Mouse (Mus musculus): Measurements from ENCODE around the gene Nubp2. TPM values are rescaled to one million over a fixed set of nuclear protein-coding genes. Genes with fewer than 3 reads are reported as not detected.

Gene Nubp2
- total and polyA plus RNA-seq, 3 experiments: 46.9 to 103 (median 92.9) TPM

DNA sequence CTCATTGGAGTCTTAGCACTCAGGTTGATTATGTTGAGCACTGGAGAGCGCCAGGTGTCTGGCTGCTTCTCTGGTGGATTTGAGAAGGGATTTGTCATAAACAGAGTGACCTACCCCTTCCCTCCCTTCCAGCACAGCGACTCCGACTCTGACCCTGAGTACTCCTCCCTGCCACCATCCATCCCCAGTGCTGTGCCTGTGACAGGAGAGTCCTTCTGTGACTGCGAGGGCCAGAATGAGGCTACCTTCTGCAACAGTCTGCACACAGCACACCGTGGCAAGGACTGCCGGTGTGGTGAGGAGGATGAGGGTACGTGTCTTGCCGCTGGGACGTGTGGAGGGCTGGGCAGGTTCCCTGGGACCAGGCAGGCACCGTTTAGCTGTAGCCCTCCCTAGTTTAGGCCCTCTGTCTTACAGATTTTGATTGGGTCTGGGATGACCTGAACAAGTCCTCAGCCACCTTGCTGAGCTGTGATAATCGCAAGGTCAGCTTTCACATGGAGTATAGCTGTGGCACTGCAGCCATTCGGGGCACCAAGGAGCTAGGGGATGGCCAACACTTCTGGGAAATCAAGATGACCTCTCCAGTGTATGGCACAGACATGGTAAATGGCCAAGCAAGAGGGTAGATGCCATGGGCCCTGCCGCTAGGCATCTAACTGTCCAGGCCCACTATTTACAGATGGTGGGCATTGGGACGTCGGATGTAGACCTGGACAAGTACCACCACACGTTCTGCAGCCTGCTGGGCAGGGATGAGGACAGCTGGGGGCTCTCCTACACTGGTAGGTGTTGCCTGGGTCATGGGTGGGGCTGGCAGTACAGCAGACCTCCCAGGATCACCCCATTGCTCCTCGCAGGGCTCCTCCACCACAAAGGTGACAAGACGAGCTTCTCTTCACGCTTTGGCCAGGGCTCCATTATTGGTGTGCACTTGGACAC lies 4.3 kb upstream of the Nubp2 start:
- H3K4me1 ChIP-seq (ENCODE audit: insufficient read depth, low read depth, low read length): peaks cover 67% of the 10 kb centered on the region
- H3K4me3 ChIP-seq (ENCODE audit: low read depth, low read length): peak overlapping the region; percentile 4; the same call in 1 of the 2 replicates
- DNase-seq (ENCODE audit: low spot score) (no peak), ATAC-seq (ENCODE audit: extremely low read depth, insufficient number of reproducible peaks, low FRiP score, poor library complexity, severe bottlenecking) (no peak)
- TF ChIP-seq GATA2 (IDR thresholded peaks at IDR 0.05; ENCODE audit: borderline replicate concordance, low read depth, low read length) (no peak), CTCF (IDR thresholded peaks at IDR 0.05; ENCODE audit: low read depth, low read length) (no peak), POLR2AphosphoS5 (IDR thresholded peaks at IDR 0.05; ENCODE audit: insufficient replicate concordance, low read depth, low read length) (no peak), TAL1 (conservative IDR thresholded peaks at IDR 0.05; ENCODE audit: low read depth, low read length) (no peak), GATA1 (IDR thresholded peaks at IDR 0.05; ENCODE audit: borderline replicate concordance, low read length) (no peak)
- no peaks in the 10 kb centered on the region for H3K9me3 ChIP-seq (replicated peaks)
- peaks cover 68% of the 10 kb centered on the region for H3K36me3 ChIP-seq (replicated peaks)
- no peaks in the 10 kb centered on the region for H3K27me3 ChIP-seq (ENCODE audit: insufficient read depth, low read length)

DNA sequence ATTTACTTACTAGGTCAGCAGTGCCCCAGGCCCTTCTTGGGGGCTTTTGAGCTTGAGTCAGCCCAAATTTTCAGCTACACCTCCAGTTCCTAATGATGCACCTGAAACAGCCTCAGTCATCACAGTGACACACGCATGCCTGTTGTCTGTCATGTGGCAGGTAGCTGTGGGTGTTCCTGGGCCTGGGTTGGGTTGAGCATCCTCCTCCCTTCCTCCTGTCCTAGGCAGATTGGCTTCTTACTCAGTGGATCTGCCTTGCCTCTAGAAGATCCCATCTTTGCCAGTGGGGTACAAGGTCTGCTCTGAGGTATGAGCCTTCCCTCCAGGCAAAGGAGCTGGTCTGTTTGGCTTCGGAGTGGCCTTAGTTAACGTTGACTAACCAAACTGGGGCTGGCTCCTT lies 2.7 kb upstream of the Nubp2 start:
- ATAC-seq (ENCODE audit: extremely low read depth, insufficient number of reproducible peaks, low FRiP score, poor library complexity, severe bottlenecking) (no peak), DNase-seq (ENCODE audit: low spot score) (no peak)
- Histone ChIP-seq H3K4me3 (ENCODE audit: low read depth, low read length) (no peak overlapping the region), H3K9me3 (replicated peaks) (no peaks in the 10 kb centered on the region), H3K4me1 (ENCODE audit: insufficient read depth, low read depth, low read length) (peaks cover 74% of the 10 kb centered on the region), H3K27me3 (ENCODE audit: insufficient read depth, low read length) (no peaks in the 10 kb centered on the region), H3K36me3 (replicated peaks) (peaks cover 77% of the 10 kb centered on the region)
- TF ChIP-seq CTCF (IDR thresholded peaks at IDR 0.05; ENCODE audit: low read depth, low read length) (no peak), POLR2AphosphoS5 (IDR thresholded peaks at IDR 0.05; ENCODE audit: insufficient replicate concordance, low read depth, low read length) (peak; percentile 78; the same call in 1 of the 2 replicates)

DNA sequence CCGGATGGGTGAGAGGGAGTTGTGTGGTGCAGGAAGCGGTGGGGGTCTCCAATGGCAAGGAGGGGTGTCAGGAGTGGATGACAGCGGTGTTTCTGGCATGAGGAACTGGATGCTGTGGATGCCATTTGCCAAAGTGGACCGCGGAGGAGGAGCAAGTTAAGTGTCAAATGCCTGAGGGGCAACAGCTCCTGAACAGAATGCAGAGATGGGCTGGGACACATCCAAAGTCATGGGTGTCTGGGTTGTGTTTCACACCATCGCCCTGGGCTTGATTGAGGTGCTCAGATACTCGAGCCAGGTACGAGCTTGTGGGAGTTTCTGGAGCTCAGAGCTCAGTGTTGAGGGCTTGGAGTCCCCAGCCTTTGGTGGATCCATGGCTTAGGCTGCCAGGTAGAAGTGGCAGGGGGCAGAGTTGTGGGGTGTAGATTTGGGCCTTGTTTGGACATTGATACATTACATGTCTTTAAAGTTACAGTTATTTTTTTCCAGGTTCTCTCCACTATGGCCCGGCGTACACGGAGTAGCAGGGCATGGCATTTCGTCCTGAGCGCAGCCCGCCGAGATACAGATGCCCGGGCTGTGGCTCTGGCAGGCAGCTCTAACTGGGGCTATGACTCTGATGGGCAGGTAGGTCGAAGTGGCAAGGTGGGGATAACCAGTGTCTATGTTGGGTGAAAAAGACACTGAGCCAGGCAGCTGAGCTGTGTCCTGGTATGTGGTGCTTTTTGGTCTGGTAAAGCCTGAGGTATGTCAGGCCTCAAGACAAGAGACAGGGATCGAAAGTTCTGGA lies 1.3 kb upstream of the Nubp2 start:
- Histone ChIP-seq H3K4me1 (ENCODE audit: insufficient read depth, low read depth, low read length) (peaks cover 74% of the 10 kb centered on the region), H3K36me3 (replicated peaks) (peaks cover 77% of the 10 kb centered on the region)

DNA sequence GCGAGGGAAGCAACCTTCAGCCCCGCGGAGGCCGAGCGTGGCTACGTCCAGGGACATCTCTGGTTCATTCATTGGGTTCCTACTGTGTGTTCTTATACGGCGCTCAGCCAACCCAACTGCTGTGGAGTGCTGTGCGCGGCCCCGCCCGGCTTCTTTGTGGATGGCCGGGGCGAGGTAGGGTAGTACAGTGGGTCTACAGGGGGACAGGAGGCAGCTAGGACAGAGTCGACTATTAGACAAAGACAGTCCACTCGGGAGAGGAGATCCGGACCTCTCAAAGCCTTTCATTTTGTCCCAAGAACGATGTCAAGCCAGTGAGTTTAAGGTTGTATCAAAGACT lies 753 bp upstream of the Nubp2 start:
- Histone ChIP-seq H3K4me1 (ENCODE audit: insufficient read depth, low read depth, low read length) (peaks cover 75% of the 10 kb centered on the region), H3K36me3 (replicated peaks) (peaks cover 77% of the 10 kb centered on the region)
- ATAC-seq (ENCODE audit: extremely low read depth, insufficient number of reproducible peaks, low FRiP score, poor library complexity, severe bottlenecking): no peak

More for the DNA sequence above, 1.3 kb upstream of the Nubp2 start:
- no peak for ATAC-seq (ENCODE audit: extremely low read depth, insufficient number of reproducible peaks, low FRiP score, poor library complexity, severe bottlenecking)
- Histone ChIP-seq H3K27me3 (ENCODE audit: insufficient read depth, low read length) (no peaks in the 10 kb centered on the region), H3K4me3 (ENCODE audit: low read depth, low read length) (peak overlapping the region; percentile 95), H3K9me3 (replicated peaks) (no peaks in the 10 kb centered on the region)
- DNase-seq (ENCODE audit: low spot score): peak; percentile 42
- TF ChIP-seq TAL1 (conservative IDR thresholded peaks at IDR 0.05; ENCODE audit: low read depth, low read length): no peak

DNA sequence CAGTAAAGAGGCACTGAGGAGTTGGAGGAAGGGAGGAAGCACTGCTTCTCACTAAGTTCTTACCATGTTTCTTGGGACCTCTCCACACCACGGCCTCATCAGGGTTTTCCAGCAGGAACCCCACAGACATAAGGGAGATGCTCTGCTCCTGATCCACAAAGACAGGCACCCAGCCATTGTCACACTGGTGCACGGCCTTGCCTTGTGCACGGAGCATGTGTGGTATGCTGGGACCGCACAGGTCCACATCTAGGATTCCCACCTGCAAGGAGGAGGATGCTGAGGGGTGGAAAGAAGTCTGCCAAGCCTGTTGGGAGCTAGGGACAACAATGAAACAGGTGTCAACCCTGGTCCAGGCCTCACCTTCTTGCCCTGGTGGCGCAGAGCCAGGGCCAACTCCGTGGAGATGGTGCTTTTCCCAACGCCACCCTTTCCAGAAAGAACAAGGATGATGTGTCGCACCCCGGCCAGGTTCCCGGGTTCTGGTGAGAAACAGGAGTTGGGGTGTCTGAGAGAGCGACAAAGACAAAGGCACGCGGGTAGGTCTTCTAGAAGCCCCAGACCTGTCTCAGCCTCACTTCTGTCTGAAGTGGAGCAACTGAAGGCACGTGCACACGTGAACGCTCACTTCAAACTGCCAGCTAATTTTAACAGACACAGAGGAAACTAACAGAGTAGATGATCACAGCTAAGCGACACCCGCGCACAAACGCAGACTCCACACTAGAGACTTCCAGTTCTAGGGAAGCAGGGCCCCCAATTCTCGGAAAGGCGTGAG lies 604 bp downstream of the Nubp2 start:
- ATAC-seq (ENCODE audit: extremely low read depth, insufficient number of reproducible peaks, low FRiP score, poor library complexity, severe bottlenecking): no peak
- peak overlapping the region; percentile 95 for H3K4me3 ChIP-seq (ENCODE audit: low read depth, low read length)
- no peaks in the 10 kb centered on the region for H3K27me3 ChIP-seq (ENCODE audit: insufficient read depth, low read length)
- peaks cover 69% of the 10 kb centered on the region for H3K4me1 ChIP-seq (ENCODE audit: insufficient read depth, low read depth, low read length)
- TF ChIP-seq GATA1 (IDR thresholded peaks at IDR 0.05; ENCODE audit: borderline replicate concordance, low read length) (no peak), TAL1 (conservative IDR thresholded peaks at IDR 0.05; ENCODE audit: low read depth, low read length) (no peak), CTCF (IDR thresholded peaks at IDR 0.05; ENCODE audit: low read depth, low read length) (no peak), POLR2AphosphoS5 (IDR thresholded peaks at IDR 0.05; ENCODE audit: insufficient replicate concordance, low read depth, low read length) (no peak), GATA2 (IDR thresholded peaks at IDR 0.05; ENCODE audit: borderline replicate concordance, low read depth, low read length) (no peak)
- no peaks in the 10 kb centered on the region for H3K9me3 ChIP-seq (replicated peaks)
- peaks cover 79% of the 10 kb centered on the region for H3K36me3 ChIP-seq (replicated peaks)
- DNase-seq (ENCODE audit: low spot score): no peak

More for the DNA sequence above, 753 bp upstream of the Nubp2 start:
- Histone ChIP-seq H3K4me3 (ENCODE audit: low read depth, low read length) (peak overlapping the region; percentile 95), H3K9me3 (replicated peaks) (no peaks in the 10 kb centered on the region), H3K27me3 (ENCODE audit: insufficient read depth, low read length) (no peaks in the 10 kb centered on the region)
- TF ChIP-seq TAL1 (conservative IDR thresholded peaks at IDR 0.05; ENCODE audit: low read depth, low read length): no peak
- no peak for TF ChIP-seq POLR2AphosphoS5 (IDR thresholded peaks at IDR 0.05; ENCODE audit: insufficient replicate concordance, low read depth, low read length)
- no peak for TF ChIP-seq GATA1 (IDR thresholded peaks at IDR 0.05; ENCODE audit: borderline replicate concordance, low read length)
- TF ChIP-seq GATA2 (IDR thresholded peaks at IDR 0.05; ENCODE audit: borderline replicate concordance, low read depth, low read length): no peak
- no peak for TF ChIP-seq CTCF (IDR thresholded peaks at IDR 0.05; ENCODE audit: low read depth, low read length)
- no peak for DNase-seq (ENCODE audit: low spot score)

DNA sequence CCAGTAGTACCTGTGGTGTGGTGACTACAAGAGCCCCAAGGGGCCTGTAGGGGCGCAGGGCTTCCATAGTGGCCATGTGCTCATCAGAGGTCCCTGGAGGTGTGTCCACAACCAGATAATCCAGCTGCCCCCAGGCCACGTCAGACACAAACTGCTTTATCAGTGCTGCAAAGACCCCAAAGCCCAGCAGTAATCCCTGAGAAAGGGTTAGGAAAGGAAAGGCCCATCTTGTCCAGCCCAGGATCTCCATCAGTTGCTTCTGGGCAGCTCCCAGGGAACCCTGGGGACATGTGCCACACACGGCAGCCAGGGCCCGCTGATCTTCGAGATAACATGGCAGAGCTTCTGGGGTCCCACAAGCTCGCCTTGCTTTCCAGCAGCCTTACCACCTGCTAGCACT lies 1.8 kb downstream of the Nubp2 start:
- Histone ChIP-seq H3K9me3 (replicated peaks) (no peaks in the 10 kb centered on the region), H3K4me3 (ENCODE audit: low read depth, low read length) (peak overlapping the region; percentile 95; the same call in 1 of the 2 replicates), H3K27me3 (ENCODE audit: insufficient read depth, low read length) (no peaks in the 10 kb centered on the region), H3K4me1 (ENCODE audit: insufficient read depth, low read depth, low read length) (peaks cover 58% of the 10 kb centered on the region), H3K36me3 (replicated peaks) (peaks cover 77% of the 10 kb centered on the region)
- no peak for TF ChIP-seq GATA2 (IDR thresholded peaks at IDR 0.05; ENCODE audit: borderline replicate concordance, low read depth, low read length)
- TF ChIP-seq GATA1 (IDR thresholded peaks at IDR 0.05; ENCODE audit: borderline replicate concordance, low read length): no peak
- TF ChIP-seq CTCF (IDR thresholded peaks at IDR 0.05; ENCODE audit: low read depth, low read length): no peak
- TF ChIP-seq POLR2AphosphoS5 (IDR thresholded peaks at IDR 0.05; ENCODE audit: insufficient replicate concordance, low read depth, low read length): no peak
- no peak for TF ChIP-seq TAL1 (conservative IDR thresholded peaks at IDR 0.05; ENCODE audit: low read depth, low read length)
- ATAC-seq (ENCODE audit: extremely low read depth, insufficient number of reproducible peaks, low FRiP score, poor library complexity, severe bottlenecking): no peak
- DNase-seq (ENCODE audit: low spot score): no peak
